Mouse (Mus musculus): Measurements from ENCODE around the gene Med17. TPM values are rescaled to one million over a fixed set of nuclear protein-coding genes. Genes with fewer than 3 reads are reported as not detected.

The Med17 gene
- polyA plus RNA-seq, 1 experiment from 2014 or later = 37.0 TPM

GRCm38 (mm10) chr9:15211876-15212275 is 67.9 kb downstream of the Med17 start:
- WGBS = 76% methylated on average over 3 of the region's 3 CpGs
- Histone ChIP-seq H3K27ac (ENCODE audit: low read length) (no peak overlapping the region), H3K27me3 (ENCODE audit: insufficient read depth, low read length) (no peaks in the 10 kb centered on the region), H3K9ac (replicated peaks; ENCODE audit: low read length) (no peak overlapping the region), H3K4me2 (replicated peaks; ENCODE audit: low read depth, low read length) (no peak overlapping the region), H3K4me3 (ENCODE audit: low read length) (no peak overlapping the region), H3K9me3 (ENCODE audit: low read length) (no peaks in the 10 kb centered on the region), H3K36me3 (ENCODE audit: insufficient read depth, low read length) (no peaks in the 10 kb centered on the region), H3K4me1 (ENCODE audit: insufficient read depth, low read length) (no peaks in the 10 kb centered on the region)
- no peak for ATAC-seq (ENCODE audit: low FRiP score, low TSS enrichment)

Small RNAs within 50 kb of the gene (microRNA-seq; reads per million reads assigned to microRNA genes)
- gene Gm49349 = not detected
- gene mmu-mir-7650 = not detected

Other genes with a start within 250 kb of the Med17 start
- gene Panx1, start 234.5 kb downstream of the Med17 start, polyA plus RNA-seq (2015; fragmentation: Nextera tagmentation; extraction: Ambion mirVana) = 40.7 and 42.6 TPM in 2 replicates
- not detected in 2 replicates for gene Hephl1, start 167.8 kb downstream of the Med17 start, polyA plus RNA-seq (2015; fragmentation: Nextera tagmentation; extraction: Ambion mirVana)
- 7.9 and 8.7 TPM in 2 replicates for gene Vstm5, start 40.9 kb downstream of the Med17 start, polyA plus RNA-seq (2015; fragmentation: Nextera tagmentation; extraction: Ambion mirVana)
- gene Taf1d, start 26.3 kb upstream of the Med17 start, polyA plus RNA-seq (2015; fragmentation: Nextera tagmentation; extraction: Ambion mirVana) = 67.1 and 80.0 TPM in 2 replicates
- 26.8 and 29.4 TPM in 2 replicates for gene 4931406C07Rik, start 26.5 kb upstream of the Med17 start, polyA plus RNA-seq (2015; fragmentation: Nextera tagmentation; extraction: Ambion mirVana)
- 14.5 and 19.2 TPM in 2 replicates for gene Cep295, start 77.9 kb upstream of the Med17 start, polyA plus RNA-seq (2015; fragmentation: Nextera tagmentation; extraction: Ambion mirVana)
- 3.7 and 4.4 TPM in 2 replicates for gene Smco4, start 213.5 kb upstream of the Med17 start, polyA plus RNA-seq (2015; fragmentation: Nextera tagmentation; extraction: Ambion mirVana)

Measured in kidney, embryonic 16.5 days (tissue).